Mouse (Mus musculus): ENCODE results near the gene Nceh1. TPM values are rescaled to one million over a fixed set of nuclear protein-coding genes. Genes with fewer than 3 reads are reported as not detected.

The Nceh1 gene
- total RNA-seq (2022), result 100 to 1,000 TPM; 113 to 126 (median 120) TPM

- DNase-seq (ENCODE audit: low spot score in 2 of 2), result peak; percentile 91 to 96
Observed at GRCm38 (mm10) chr3:27182733-27183600, at the start of gene Nceh1. Gene Nceh1, plus strand, starts transcription at chr3:27182965.

DNA sequence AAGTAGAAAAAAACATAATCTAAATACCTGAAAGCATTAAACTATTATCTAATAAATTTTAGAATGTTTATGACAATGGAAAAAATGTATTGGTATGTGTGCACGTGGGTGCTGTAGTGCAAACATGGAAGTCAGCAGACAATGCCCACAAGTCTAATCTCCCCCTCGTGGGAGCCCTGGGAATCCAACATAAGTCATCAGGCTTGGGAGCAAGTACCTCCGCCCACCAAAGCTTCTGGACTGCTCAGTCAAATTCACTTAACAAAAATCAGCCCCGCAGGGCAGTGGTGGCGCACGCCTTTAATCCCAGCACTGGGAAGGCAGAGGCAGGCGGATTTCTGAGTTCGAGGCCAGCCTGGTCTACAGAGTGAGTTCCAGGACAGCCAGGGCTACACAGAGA, 42.7 kb upstream of the Nceh1 start:
- no peak for DNase-seq (ENCODE audit: low spot score in 2 of 2)

GRCm38 (mm10) chr3:27143570-27143969, 39.2 kb upstream of the Nceh1 start:
- no peak for DNase-seq (ENCODE audit: low spot score in 2 of 2)

GRCm38 (mm10) chr3:27145733-27146132, 37.0 kb upstream of the Nceh1 start:
- DNase-seq (ENCODE audit: low spot score in 2 of 2), result no peak

GRCm38 (mm10) chr3:27153191-27153671, 29.5 kb upstream of the Nceh1 start:
- no peak for DNase-seq (ENCODE audit: low spot score in 2 of 2)

DNA sequence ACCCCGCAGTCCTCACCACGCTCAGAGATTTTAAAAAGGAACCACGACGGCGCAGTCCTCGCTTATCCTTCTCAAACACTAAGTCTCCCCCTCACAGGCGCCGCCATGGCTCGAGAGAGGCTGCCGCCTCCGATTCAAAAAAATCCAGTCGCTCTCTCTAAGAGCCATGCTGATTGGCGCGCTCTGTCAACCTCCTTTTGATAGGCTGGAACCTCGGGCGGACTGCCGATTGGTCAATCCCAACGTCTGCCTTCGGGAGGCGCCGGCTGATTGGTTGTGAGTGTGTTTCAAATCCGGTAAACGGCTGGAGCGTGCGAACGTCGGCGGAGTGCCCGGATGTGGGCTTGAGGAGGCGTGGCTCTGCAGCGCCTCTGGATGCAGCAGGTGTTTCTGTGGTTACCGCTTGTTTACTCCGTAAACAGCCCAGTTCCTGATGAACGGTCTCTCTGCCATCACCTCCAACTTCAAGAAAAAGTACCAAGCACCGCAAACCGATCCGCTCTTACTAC, 29.0 kb upstream of the Nceh1 start, which contains the start of gene Ect2:
Gene Ect2 (minus strand): TSS at position 178 of the 509 bp plus-strand sequence.
- peak; percentile 99 for DNase-seq (ENCODE audit: low spot score in 2 of 2)

GRCm38 (mm10) chr3:27154280-27154679, 28.5 kb upstream of the Nceh1 start:
- no peak for DNase-seq (ENCODE audit: low spot score in 2 of 2)

DNA sequence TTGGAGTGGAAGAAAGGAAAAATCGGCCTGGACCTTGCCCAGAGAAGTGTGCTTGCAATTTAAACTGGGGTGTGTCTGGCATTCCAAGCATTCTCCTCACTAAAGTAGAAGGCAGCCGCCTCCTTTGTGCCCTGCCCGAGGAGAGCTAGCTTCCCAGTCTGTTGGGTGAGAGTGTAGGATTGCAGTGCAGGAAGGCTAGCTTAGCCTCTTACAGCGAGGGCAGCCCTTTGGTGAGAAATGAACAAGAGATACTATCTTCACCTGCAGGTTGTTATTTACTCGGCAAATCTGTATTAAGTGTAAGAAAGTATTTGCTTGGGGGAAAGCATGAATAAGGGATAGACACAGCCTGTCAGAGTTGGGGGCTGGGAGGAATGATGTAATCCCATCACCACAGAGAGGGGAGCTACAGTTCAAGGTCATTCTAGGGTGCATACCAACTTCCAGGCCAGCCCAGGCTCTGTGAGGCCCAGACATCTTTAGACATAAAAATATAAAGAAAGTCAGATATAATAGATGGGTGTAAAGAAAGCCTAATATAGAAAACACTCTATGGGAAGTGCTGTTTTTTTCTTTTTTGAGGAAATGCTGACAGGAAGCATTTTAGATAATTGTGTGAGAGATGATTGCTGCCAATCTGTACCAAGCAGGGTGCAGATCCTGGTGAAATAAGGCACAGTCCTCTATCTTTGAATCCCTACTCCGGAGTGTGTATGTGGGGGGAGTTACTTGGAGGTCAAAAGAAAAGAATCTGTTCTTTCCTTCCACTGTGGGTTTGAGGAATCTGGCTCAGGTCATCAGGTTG, 27.5 kb upstream of the Nceh1 start:
- DNase-seq (ENCODE audit: low spot score in 2 of 2), result no peak

- no peak for DNase-seq (ENCODE audit: low spot score in 2 of 2)
Observed at GRCm38 (mm10) chr3:27155856-27156593, 26.7 kb upstream of the Nceh1 start.

- DNase-seq (ENCODE audit: low spot score in 2 of 2), result no peak
Observed at GRCm38 (mm10) chr3:27156594-27156949, 26.2 kb upstream of the Nceh1 start.

- DNase-seq (ENCODE audit: low spot score in 2 of 2), result no peak
Observed at GRCm38 (mm10) chr3:27158910-27159309, 23.9 kb upstream of the Nceh1 start.

GRCm38 (mm10) chr3:27161645-27162409, 20.9 kb upstream of the Nceh1 start:
- DNase-seq (ENCODE audit: low spot score in 2 of 2), result no peak

GRCm38 (mm10) chr3:27162410-27162804, 20.4 kb upstream of the Nceh1 start:
- DNase-seq (ENCODE audit: low spot score in 2 of 2), result no peak

GRCm38 (mm10) chr3:27165481-27166065, 17.2 kb upstream of the Nceh1 start:
- no peak for DNase-seq (ENCODE audit: low spot score in 2 of 2)

DNA sequence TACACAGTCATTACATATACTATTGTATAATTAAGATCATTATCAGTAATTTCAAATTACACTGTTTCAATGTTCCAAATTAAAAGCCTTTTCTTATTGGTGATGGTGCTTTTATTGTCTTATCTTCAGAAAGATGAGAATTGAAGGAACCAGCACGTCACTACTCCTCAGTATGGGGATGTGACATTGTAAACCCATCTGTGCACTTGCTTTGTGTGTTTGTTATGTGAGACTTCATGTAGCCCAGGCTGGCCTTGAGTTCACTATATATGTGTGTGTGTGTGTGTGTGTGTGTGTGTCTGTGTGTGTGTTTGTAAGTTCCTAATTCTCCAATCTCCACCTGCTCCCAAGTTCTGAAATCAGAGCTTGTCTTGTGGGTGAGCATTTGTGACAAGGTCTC, 12.5 kb upstream of the Nceh1 start:
- DNase-seq (ENCODE audit: low spot score in 2 of 2), result no peak

- DNase-seq (ENCODE audit: low spot score in 2 of 2), result no peak
Observed at GRCm38 (mm10) chr3:27179711-27180110, 3.1 kb upstream of the Nceh1 start.

DNA sequence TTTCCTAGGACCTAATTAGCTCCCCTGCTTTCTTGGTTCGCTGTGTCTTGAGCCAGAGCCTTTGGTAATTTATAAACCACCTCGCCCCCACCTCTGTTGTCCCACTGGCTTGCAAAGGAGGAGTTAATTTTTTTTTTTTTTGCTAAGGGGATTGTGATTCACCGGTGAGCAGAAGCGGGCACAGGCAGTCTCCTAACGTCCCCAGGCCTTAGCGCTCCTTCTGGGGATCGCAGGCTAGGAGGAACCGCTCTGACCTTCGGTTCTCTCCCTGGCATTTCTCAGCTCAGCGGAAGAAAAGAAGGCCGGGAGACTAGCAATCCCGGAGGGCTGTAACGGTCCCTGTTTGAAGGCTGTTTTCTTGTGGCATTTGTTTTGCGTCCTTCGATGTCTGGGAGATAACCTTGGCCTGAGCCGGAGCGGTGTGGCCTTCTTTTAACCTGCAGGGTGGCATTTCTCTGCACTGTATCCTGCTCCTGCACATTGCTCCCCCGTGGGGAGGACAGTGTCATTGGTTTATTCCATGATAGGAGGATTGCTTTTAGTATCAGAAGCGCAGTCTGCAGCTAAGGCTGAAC, 923 bp downstream of the Nceh1 start:
- DNase-seq (ENCODE audit: low spot score in 2 of 2), result peak in 1 of 2 experiments; percentile 32

DNA sequence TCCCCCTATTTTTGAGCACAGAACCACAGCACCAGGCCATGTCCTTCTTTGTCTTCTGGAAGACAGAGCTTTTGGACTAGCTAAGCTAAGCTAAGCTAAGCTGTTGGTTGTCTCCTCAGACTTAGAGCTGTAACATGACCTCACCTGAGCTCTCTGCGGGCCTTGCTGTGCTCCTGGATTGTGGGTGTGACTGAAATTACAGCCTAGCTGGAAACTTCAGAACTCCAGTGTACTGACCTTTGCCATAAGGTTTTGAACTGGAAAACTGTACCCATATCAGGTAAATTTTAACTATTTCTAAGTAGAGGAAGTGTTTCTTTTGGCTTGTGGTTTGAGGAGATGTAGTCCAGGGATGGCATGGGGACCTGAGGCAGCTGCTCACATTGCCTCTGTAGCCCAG, 5.6 kb downstream of the Nceh1 start:
- DNase-seq (ENCODE audit: low spot score in 2 of 2), result no peak

DNA sequence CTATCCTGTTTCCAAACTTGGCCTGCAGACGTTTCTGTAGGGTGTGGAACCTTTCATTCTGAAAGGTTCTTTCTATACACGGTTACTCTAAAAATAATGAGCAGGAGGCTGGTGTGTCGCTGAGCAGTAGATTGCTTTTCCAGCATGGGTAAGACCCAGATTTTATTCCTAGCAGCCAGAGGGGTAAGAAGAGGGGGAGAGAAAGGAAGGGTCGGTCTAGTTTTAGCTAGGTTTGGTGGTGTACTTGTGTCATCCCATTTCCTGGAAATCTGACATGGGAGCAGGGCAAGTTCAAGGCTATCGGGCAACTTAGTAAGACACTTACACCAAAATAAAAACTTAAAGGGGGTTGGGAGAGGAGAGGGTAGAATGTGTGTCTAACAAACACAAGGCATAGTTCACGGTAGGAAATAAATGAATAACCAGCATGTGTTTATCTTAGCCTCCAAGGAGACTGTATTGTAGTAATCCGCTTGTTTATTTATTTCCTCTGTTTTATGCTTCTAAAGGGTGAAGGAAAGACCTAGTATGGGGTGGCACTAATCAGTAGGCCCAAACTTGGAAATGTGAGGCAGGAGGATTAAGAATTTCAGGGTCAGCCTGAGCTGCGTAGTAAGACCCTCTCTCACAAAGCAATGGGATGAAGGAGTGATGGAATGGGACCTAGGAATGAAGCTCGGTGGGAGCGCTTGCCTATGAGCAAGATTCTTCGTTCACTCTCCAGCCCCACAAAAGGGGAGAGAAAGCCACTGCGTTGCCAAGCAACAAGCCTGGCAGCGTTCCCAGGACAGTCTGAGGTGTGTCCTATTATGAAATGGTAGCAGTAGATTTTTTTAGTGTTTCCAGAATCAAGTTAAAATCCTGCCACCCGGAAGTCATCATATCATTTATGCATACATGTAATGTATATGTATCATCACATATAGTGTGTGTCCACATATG, 6.8 kb downstream of the Nceh1 start:
- peak; percentile 64 to 81 for DNase-seq (ENCODE audit: low spot score in 2 of 2)

Data from left cerebral cortex, adult 8-10 months (tissue).